Mouse (Mus musculus): ENCODE measurements at regions not wholly inside any gene's neighbourhood (a gene's known extent, or its start where the extent isn't known, plus 50 kb on each side); places are given as distances from the start of the nearest gene placed in this dataset.

- TF ChIP-seq CTCF (IDR thresholded peaks at IDR 0.05; ENCODE audit: borderline replicate concordance, insufficient read depth, low read depth, low read length) (no peak), POLR2A (IDR thresholded peaks at IDR 0.05; ENCODE audit: borderline replicate concordance, insufficient read depth, low read length) (no peak)
Measured at GRCm38 (mm10) chr13:51973461-51973860, 127.0 kb downstream of the Gadd45g start.
